Mouse (Mus musculus): Measurements from ENCODE around the gene Sorl1.

- TF ChIP-seq CTCF (IDR thresholded peaks at IDR 0.05; ENCODE audit: borderline replicate concordance, insufficient read depth, low read length) (no peak), POLR2A (IDR thresholded peaks at IDR 0.05; ENCODE audit: low read depth, low read length) (no peak)
Observed at GRCm38 (mm10) chr9:42023383-42023782, 100.7 kb downstream of the Sorl1 start.
